Mouse (Mus musculus): ENCODE results near the gene Tnrc6b. TPM values are rescaled to one million over a fixed set of nuclear protein-coding genes. Genes with fewer than 3 reads are reported as not detected.

Gene Tnrc6b
- polyA plus RNA-seq, 1 experiment from 2014 or later = 22.1 TPM

DNA sequence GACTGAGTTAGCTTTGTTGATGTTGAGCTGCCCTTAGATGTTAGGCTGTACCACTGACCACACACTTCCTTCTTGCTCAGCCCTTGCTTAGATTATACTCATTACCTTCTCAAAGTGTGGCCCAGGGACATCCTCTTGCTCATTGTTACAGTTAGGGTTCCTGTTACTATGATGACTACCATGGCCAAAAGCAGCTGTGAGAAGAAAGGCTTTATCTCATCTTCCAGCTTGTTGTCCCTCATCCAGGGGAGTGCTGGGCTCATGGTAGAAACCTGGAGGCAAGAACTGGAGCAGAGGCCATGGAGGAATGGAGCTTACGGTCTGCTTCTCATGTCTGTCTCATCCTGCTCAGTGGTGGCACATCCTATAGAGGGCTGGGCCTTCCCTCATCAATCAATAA, 28.9 kb downstream of the Tnrc6b start:
- H3K9ac ChIP-seq (ENCODE audit: low read depth, low read length) = no peak overlapping the region
- H3K27ac ChIP-seq (ENCODE audit: low read length) = peak overlapping the region; percentile 46
- H3K4me1 ChIP-seq (ENCODE audit: control insufficient read depth, low read depth, low read length) = peaks cover 50% of the 10 kb centered on the region
- H3K27me3 ChIP-seq (ENCODE audit: control insufficient read depth, insufficient read depth, low read depth, low read length) = no peaks in the 10 kb centered on the region
- no peaks in the 10 kb centered on the region for H3K9me3 ChIP-seq (replicated peaks; ENCODE audit: control insufficient read depth, low read length)
- H3K4me3 ChIP-seq (ENCODE audit: low read depth, low read length) = no peak overlapping the region
- no peaks in the 10 kb centered on the region for H3K36me3 ChIP-seq (ENCODE audit: control insufficient read depth, insufficient read depth)
- no peak overlapping the region for H3K4me2 ChIP-seq (ENCODE audit: low read depth, low read length)
- no peak for ATAC-seq (ENCODE audit: low read depth)
- WGBS (ENCODE audit: insufficient replicate concordance) = 68% methylated on average over 1 of the region's 1 CpGs

DNA sequence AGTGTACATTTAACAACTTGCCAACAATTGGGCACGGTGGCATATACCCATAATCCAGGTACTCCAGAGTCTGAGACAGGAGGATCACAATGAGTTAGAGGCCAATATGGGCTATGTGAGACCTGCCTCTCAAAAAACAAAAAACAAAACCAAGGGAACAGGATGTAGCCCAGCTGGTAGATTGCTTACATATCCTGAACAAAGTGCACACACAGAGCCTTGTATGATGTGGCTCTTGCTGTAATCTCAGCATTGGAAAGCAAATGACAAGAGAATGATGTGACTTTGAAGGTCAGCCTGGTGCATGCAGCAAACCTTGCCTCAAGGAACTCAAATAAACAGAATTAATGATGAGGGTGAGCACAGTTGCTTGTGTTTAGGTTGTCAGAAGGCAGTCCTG, 30.7 kb downstream of the Tnrc6b start:
- no peak overlapping the region for H3K27ac ChIP-seq (ENCODE audit: low read length)
- WGBS (ENCODE audit: insufficient replicate concordance) = 71% methylated on average over 1 of the region's 1 CpGs

DNA sequence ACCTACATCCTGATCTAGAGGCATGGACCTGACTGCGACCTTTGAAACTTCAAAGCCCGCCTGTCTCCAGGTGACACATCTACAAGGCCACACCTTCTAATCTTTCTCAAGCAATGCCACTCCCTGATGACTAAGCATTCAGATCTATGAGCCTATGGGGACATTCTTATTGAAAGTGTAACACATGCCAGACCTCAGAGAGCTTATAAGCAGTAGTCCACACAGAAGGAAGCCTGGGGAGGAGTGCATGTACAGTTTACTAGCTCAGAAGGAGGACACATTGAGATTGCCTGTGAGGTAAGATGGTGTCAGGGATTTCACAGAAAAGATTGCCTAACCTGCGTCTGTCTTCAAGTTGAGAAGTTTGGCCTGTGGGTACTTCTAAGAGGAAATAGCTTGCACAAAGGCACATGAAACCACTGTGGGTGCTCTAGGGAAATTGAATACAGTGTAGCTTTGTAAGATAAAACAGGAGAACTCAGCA, 31.9 kb downstream of the Tnrc6b start:
- Histone ChIP-seq H3K4me2 (ENCODE audit: low read depth, low read length) (peak overlapping the region; percentile 43), H3K36me3 (ENCODE audit: control insufficient read depth, insufficient read depth) (no peaks in the 10 kb centered on the region), H3K4me3 (ENCODE audit: low read depth, low read length) (peak overlapping the region; percentile 9; the same call in 1 of the 2 replicates), H3K9me3 (replicated peaks; ENCODE audit: control insufficient read depth, low read length) (no peaks in the 10 kb centered on the region), H3K27ac (ENCODE audit: low read length) (peak overlapping the region; percentile 14), H3K4me1 (ENCODE audit: control insufficient read depth, low read depth, low read length) (peaks cover 61% of the 10 kb centered on the region), H3K9ac (ENCODE audit: low read depth, low read length) (no peak overlapping the region), H3K27me3 (ENCODE audit: control insufficient read depth, insufficient read depth, low read depth, low read length) (no peaks in the 10 kb centered on the region)
- WGBS (ENCODE audit: insufficient replicate concordance) = 42% methylated on average over 3 of the region's 3 CpGs
- ATAC-seq (ENCODE audit: low read depth) = peak; percentile 78

More for the DNA sequence above, 30.7 kb downstream of the Tnrc6b start:
- no peaks in the 10 kb centered on the region for H3K36me3 ChIP-seq (ENCODE audit: control insufficient read depth, insufficient read depth)
- no peak overlapping the region for H3K4me2 ChIP-seq (ENCODE audit: low read depth, low read length)
- H3K27me3 ChIP-seq (ENCODE audit: control insufficient read depth, insufficient read depth, low read depth, low read length) = no peaks in the 10 kb centered on the region
- ATAC-seq (ENCODE audit: low read depth) = no peak
- no peak overlapping the region for H3K4me3 ChIP-seq (ENCODE audit: low read depth, low read length)
- H3K9me3 ChIP-seq (replicated peaks; ENCODE audit: control insufficient read depth, low read length) = no peaks in the 10 kb centered on the region
- peaks cover 63% of the 10 kb centered on the region for H3K4me1 ChIP-seq (ENCODE audit: control insufficient read depth, low read depth, low read length)
- H3K9ac ChIP-seq (ENCODE audit: low read depth, low read length) = no peak overlapping the region

DNA sequence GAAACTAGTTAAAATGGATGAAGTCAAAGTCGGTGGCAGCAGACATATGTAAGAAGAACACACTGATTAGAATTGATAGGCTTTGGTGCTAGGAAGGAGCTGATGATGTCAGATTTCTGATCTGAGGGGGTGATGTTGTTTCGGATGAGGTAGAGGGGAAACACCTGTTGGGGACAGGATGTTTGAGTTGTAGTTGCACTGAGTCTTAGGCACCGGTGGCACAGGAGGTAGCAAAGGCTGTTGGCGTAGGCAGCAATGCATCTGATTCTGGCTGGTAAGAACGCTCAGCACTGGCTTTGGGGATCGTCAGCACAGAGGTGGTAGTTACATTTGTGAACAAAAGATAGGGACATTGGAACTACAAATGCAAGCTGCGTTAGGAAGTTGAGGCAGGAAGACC, 32.5 kb downstream of the Tnrc6b start:
- WGBS (ENCODE audit: insufficient replicate concordance) = 44% methylated on average over 7 of the region's 7 CpGs
- peak overlapping the region; percentile 43 for H3K4me2 ChIP-seq (ENCODE audit: low read depth, low read length)
- H3K4me1 ChIP-seq (ENCODE audit: control insufficient read depth, low read depth, low read length) = peaks cover 65% of the 10 kb centered on the region
- 0 out of 2 replicates have a peak overlapping the region, but pooled peaks have one; percentile 45 for H3K27ac ChIP-seq (ENCODE audit: low read length)
- ATAC-seq (ENCODE audit: low read depth) = no peak
- H3K9ac ChIP-seq (ENCODE audit: low read depth, low read length) = no peak overlapping the region
- no peaks in the 10 kb centered on the region for H3K9me3 ChIP-seq (replicated peaks; ENCODE audit: control insufficient read depth, low read length)
- peak overlapping the region; percentile 30; the same call in 1 of the 2 replicates for H3K4me3 ChIP-seq (ENCODE audit: low read depth, low read length)
- H3K27me3 ChIP-seq (ENCODE audit: control insufficient read depth, insufficient read depth, low read depth, low read length) = no peaks in the 10 kb centered on the region
- H3K36me3 ChIP-seq (ENCODE audit: control insufficient read depth, insufficient read depth) = no peaks in the 10 kb centered on the region

DNA sequence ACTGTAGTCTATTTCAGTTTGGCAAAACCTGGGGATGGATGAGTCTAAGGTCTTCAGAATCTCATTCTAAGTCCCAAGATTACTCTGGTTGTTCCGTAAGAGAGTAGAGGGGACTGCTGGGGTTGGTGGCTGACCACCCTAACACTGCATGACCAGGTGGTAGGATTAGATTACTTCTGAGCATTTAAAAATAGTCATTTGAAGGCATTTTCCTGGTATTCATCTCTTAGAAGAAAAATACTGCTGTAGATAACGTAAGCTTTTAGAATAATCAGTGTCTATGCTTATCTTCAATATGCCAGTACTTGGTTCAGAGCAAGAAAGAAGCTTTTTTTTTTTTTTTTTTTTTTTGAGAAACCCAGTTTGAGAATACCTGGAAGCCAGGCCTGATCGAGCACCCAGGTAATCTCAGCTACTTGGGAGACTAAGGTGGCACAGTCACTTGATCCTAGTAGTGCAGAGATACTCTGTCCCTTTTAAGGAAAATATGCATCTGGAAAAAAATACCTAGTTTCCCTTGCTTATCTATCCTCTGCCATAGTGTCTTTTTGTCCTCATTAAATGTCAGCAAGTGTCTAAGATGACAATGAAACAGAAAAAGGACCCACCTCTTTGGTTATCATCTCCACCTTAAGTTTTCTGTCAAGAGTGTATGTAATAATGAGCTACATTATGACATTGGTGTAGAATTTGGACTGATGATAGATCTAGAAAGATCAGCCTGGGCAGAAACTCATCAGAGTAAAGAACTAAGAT, 33.7 kb downstream of the Tnrc6b start:
- WGBS (ENCODE audit: insufficient replicate concordance) = 17% methylated on average over 3 of the region's 3 CpGs
- ATAC-seq (ENCODE audit: low read depth) = peak; percentile 70

DNA sequence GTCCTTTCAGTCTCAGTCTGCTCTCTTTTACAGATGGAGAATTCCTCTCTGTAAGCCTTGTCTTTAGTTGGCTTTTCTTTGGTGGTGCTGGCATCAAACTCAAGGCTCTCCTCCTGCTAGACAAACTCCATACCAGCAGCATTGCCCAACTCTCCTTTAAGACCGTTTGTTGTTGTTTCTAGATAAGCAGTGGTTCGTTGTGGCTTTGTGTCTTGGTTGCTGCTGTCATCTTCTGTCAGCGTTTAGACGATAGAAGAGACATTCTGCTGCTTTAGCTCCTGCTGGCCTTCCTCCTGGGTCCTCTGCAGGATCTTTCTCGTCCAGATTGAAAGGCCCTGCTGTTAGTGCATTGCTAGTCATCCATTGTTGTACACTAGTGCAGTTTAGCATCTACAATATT, 37.9 kb downstream of the Tnrc6b start:
- WGBS (ENCODE audit: insufficient replicate concordance) = 13% methylated on average over 5 of the region's 5 CpGs
- Histone ChIP-seq H3K4me1 (ENCODE audit: control insufficient read depth, low read depth, low read length) (peaks cover 53% of the 10 kb centered on the region), H3K27me3 (ENCODE audit: control insufficient read depth, insufficient read depth, low read depth, low read length) (no peaks in the 10 kb centered on the region), H3K9me3 (replicated peaks; ENCODE audit: control insufficient read depth, low read length) (no peaks in the 10 kb centered on the region), H3K36me3 (ENCODE audit: control insufficient read depth, insufficient read depth) (no peaks in the 10 kb centered on the region), H3K9ac (ENCODE audit: low read depth, low read length) (no peak overlapping the region), H3K4me2 (ENCODE audit: low read depth, low read length) (no peak overlapping the region), H3K27ac (ENCODE audit: low read length) (peak overlapping the region; percentile 20), H3K4me3 (ENCODE audit: low read depth, low read length) (no peak overlapping the region)
- ATAC-seq (ENCODE audit: low read depth) = no peak

More for the DNA sequence above, 33.7 kb downstream of the Tnrc6b start:
- Histone ChIP-seq H3K4me1 (ENCODE audit: control insufficient read depth, low read depth, low read length) (peaks cover 66% of the 10 kb centered on the region), H3K27ac (ENCODE audit: low read length) (peak overlapping the region; percentile 76), H3K4me2 (ENCODE audit: low read depth, low read length) (peak overlapping the region; percentile 47), H3K9ac (ENCODE audit: low read depth, low read length) (peak overlapping the region; percentile 29; the same call in 1 of the 2 replicates), H3K27me3 (ENCODE audit: control insufficient read depth, insufficient read depth, low read depth, low read length) (no peaks in the 10 kb centered on the region), H3K36me3 (ENCODE audit: control insufficient read depth, insufficient read depth) (no peaks in the 10 kb centered on the region), H3K4me3 (ENCODE audit: low read depth, low read length) (peak overlapping the region; percentile 11), H3K9me3 (replicated peaks; ENCODE audit: control insufficient read depth, low read length) (no peaks in the 10 kb centered on the region)

DNA sequence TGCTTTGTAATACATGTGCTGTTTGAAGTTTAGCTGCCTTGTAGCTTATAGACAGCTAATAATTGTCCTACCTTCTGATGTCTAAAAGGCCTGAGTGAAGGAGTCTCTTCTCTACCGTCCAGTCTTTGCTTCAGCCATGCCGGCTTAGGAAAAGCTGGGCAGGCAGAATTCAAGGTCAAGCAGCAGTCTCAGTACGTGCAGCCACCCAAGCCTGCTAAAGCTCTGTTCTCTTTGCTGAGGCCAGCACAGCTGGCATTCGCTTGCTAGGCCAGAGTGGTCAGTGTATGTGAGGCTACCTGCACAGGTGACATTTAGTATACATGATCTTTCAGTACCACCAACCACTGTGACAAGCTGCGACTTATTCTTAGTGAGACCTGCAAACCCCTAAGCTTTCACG, 42.2 kb downstream of the Tnrc6b start:
- H3K36me3 ChIP-seq (ENCODE audit: control insufficient read depth, insufficient read depth) = no peaks in the 10 kb centered on the region
- H3K4me2 ChIP-seq (ENCODE audit: low read depth, low read length) = no peak overlapping the region
- no peaks in the 10 kb centered on the region for H3K27me3 ChIP-seq (ENCODE audit: control insufficient read depth, insufficient read depth, low read depth, low read length)
- peaks cover 38% of the 10 kb centered on the region for H3K4me1 ChIP-seq (ENCODE audit: control insufficient read depth, low read depth, low read length)
- no peak overlapping the region for H3K4me3 ChIP-seq (ENCODE audit: low read depth, low read length)
- no peak overlapping the region for H3K27ac ChIP-seq (ENCODE audit: low read length)
- no peaks in the 10 kb centered on the region for H3K9me3 ChIP-seq (replicated peaks; ENCODE audit: control insufficient read depth, low read length)
- WGBS (ENCODE audit: insufficient replicate concordance) = 85% methylated on average over 6 of the region's 6 CpGs
- no peak for ATAC-seq (ENCODE audit: low read depth)
- H3K9ac ChIP-seq (ENCODE audit: low read depth, low read length) = no peak overlapping the region

DNA sequence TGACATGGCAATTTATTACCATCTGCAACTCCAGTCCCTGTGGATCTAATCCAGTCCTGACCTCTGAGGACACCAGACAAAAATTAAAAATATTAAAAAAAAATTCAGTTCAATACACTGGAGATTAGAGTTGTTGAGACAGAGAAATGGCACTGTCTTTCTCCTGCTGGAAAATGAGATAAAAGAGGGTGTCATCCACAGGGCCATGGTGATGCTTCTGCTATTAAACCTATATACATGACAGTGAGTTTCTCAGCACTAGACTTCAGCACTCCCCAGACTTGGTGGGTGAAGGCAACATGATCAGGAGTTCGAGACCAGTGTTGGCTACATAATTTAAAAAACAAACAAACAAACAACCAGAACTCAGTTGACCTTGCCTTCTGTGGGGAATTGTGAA, 43.0 kb downstream of the Tnrc6b start:
- no peaks in the 10 kb centered on the region for H3K9me3 ChIP-seq (replicated peaks; ENCODE audit: control insufficient read depth, low read length)
- peak; percentile 53; the same call in 1 of the 2 replicates for ATAC-seq (ENCODE audit: low read depth)
- no peak overlapping the region for H3K4me3 ChIP-seq (ENCODE audit: low read depth, low read length)
- H3K4me1 ChIP-seq (ENCODE audit: control insufficient read depth, low read depth, low read length) = peaks cover 31% of the 10 kb centered on the region
- H3K27ac ChIP-seq (ENCODE audit: low read length) = peak overlapping the region; percentile 41
- H3K9ac ChIP-seq (ENCODE audit: low read depth, low read length) = no peak overlapping the region
- H3K4me2 ChIP-seq (ENCODE audit: low read depth, low read length) = no peak overlapping the region
- no peaks in the 10 kb centered on the region for H3K36me3 ChIP-seq (ENCODE audit: control insufficient read depth, insufficient read depth)
- H3K27me3 ChIP-seq (ENCODE audit: control insufficient read depth, insufficient read depth, low read depth, low read length) = no peaks in the 10 kb centered on the region
- WGBS (ENCODE audit: insufficient replicate concordance) = 79% methylated on average over 1 of the region's 1 CpGs

DNA sequence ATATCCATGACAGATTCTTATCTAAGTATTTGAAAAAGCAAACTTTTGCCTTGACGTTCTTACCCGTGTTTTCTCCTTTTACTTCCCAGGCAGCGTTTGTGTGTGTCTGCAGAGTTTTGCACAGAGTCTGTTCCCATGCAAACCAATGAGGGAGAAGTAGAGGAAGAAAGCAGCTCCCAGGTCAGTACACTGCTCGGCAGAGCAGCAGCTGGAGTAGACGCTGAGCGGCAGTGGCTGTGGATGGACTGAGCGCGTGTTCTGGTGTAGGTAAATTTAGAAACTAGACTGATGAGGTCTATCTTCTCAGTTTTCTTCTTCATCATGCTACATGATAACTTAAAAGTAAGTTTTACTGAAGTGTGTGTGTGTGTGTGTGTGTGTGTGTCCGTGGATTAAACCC, 48.3 kb downstream of the Tnrc6b start:
- no peak overlapping the region for H3K27ac ChIP-seq (ENCODE audit: low read length)
- H3K9ac ChIP-seq (ENCODE audit: low read depth, low read length) = no peak overlapping the region
- 89% methylated on average over 9 of the region's 9 CpGs for WGBS (ENCODE audit: insufficient replicate concordance)
- H3K4me3 ChIP-seq (ENCODE audit: low read depth, low read length) = no peak overlapping the region
- H3K36me3 ChIP-seq (ENCODE audit: control insufficient read depth, insufficient read depth) = no peaks in the 10 kb centered on the region
- no peak for ATAC-seq (ENCODE audit: low read depth)
- H3K4me2 ChIP-seq (ENCODE audit: low read depth, low read length) = no peak overlapping the region
- no peaks in the 10 kb centered on the region for H3K27me3 ChIP-seq (ENCODE audit: control insufficient read depth, insufficient read depth, low read depth, low read length)
- H3K9me3 ChIP-seq (replicated peaks; ENCODE audit: control insufficient read depth, low read length) = no peaks in the 10 kb centered on the region
- peaks cover 32% of the 10 kb centered on the region for H3K4me1 ChIP-seq (ENCODE audit: control insufficient read depth, low read depth, low read length)

Data from liver, embryonic 16.5 days (tissue).